Mouse (Mus musculus): ENCODE results near the gene Ppp2r5c. TPM values are rescaled to one million over a fixed set of nuclear protein-coding genes. Genes with fewer than 3 reads are reported as not detected.

Ppp2r5c gene
- total RNA-seq, 2 experiments from 2014 or later, result 61.1 to 68.9 TPM

- intact Hi-C loops (cut with DNase I), result loop anchor here (5.0 kb wide), 1 partner anchor 139 kb away; no protein-coding TSS in a partner anchor
Observed at GRCm38 (mm10) chr12:110591260-110591883, 144.5 kb downstream of the Ppp2r5c start.

GRCm38 (mm10) chr12:110598527-110598926 lies 151.6 kb downstream of the Ppp2r5c start:
- peak; percentile 38 to 45 for DNase-seq
- intact Hi-C loops (cut with DNase I), result loop anchor here (1.0 to 2.0 kb wide), 2 partner anchors 104 to 245 kb away; partner anchors contain the start of gene Hsp90aa1

More at GRCm38 (mm10) chr12:110591260-110591883, 144.5 kb downstream of the Ppp2r5c start:
- DNase-seq, result peak; percentile 96

- intact Hi-C loops (cut with DNase I), result loop anchor here (2.0 kb wide), 1 partner anchor 103 kb away; the partner anchor contains the start of gene Hsp90aa1
- DNase-seq, result no peak
Observed at GRCm38 (mm10) chr12:110599791-110600190, 152.9 kb downstream of the Ppp2r5c start.

- intact Hi-C loops (cut with DNase I), result no loop called here
- no peak for DNase-seq
Observed at GRCm38 (mm10) chr12:110600225-110600991, 153.5 kb downstream of the Ppp2r5c start.

- DNase-seq, result peak; percentile 84 to 91
- intact Hi-C loops (cut with DNase I), result no loop called here
Observed at GRCm38 (mm10) chr12:110601241-110602218, 154.6 kb downstream of the Ppp2r5c start, which contains the start of gene Dync1h1. Dync1h1 (plus strand) TSS chr12:110601452.

- intact Hi-C loops (cut with DNase I), result no loop called here
- DNase-seq, result no peak
Observed at GRCm38 (mm10) chr12:110606161-110606560, 159.2 kb downstream of the Ppp2r5c start.

- DNase-seq, result no peak
- intact Hi-C loops (cut with DNase I), result no loop called here
Observed at GRCm38 (mm10) chr12:110606676-110607075, 159.8 kb downstream of the Ppp2r5c start.

GRCm38 (mm10) chr12:110608460-110609152 lies 161.7 kb downstream of the Ppp2r5c start:
- intact Hi-C loops (cut with DNase I), result no loop called here
- DNase-seq, result peak; percentile 46 to 66

GRCm38 (mm10) chr12:110609153-110609497 lies 162.2 kb downstream of the Ppp2r5c start:
- intact Hi-C loops (cut with DNase I), result no loop called here

GRCm38 (mm10) chr12:110610713-110611112 lies 163.8 kb downstream of the Ppp2r5c start:
- intact Hi-C loops (cut with DNase I), result no loop called here
- no peak for DNase-seq

More at GRCm38 (mm10) chr12:110609153-110609497, 162.2 kb downstream of the Ppp2r5c start:
- DNase-seq, result no peak

- intact Hi-C loops (cut with DNase I), result loop anchor here (5.0 kb wide), 1 partner anchor 37 kb away; no protein-coding TSS in a partner anchor
- no peak for DNase-seq
Observed at GRCm38 (mm10) chr12:110630056-110630455, 183.1 kb downstream of the Ppp2r5c start.

Other genes starting within 250 kb of the Ppp2r5c start
- gene Dio3, start 168.1 kb upstream of the Ppp2r5c start, total RNA-seq (2021), result under 1 TPM; 0.13 to 0.32 TPM
- 10 to 100 TPM; 60.4 to 63.9 TPM for gene Dync1h1, start 154.3 kb downstream of the Ppp2r5c start, total RNA-seq (2021)
- not detected for gene 1700001K19Rik, start 235.5 kb downstream of the Ppp2r5c start, total RNA-seq (2021)